9 mouse cellular contexts compared by ENCODE assay signal in the genomic region with DNA sequence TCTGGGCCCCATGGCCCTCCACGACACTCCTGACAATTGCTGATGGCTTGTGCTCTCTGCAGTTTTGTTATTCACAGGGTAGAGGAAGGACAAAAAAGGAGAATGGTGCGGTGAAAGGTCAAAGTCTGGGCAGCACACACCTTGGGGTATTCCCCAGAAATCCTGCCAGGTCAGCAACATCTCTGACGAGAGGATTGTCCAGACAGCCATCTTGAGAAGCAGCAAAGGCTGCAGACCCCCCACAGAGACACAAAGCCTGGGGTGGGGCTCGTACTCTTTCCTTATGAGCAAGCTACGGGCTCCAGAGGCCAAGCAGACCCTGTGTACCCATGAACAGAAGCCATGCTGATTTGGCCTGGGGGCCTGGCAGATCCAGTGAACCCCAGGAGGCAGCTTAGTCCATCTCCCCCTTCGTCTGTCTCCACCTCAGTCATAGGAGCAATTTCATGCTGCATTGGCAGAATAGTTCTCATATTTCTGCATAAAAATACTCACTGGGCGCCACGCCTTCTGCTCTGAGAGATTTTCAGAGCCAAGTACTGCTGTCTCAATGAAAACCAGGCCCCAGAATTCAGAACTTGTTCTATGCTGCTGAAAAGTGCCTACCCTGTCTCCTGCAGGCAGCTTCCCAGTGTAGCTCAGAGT. TPM values are rescaled to one million over a fixed set of nuclear protein-coding genes. Genes with fewer than 3 reads are reported as not detected.
DNase-seq lines count a peak whose midpoint lies in the region; ATAC-seq and TF ChIP-seq lines count a peak whose summit lies in the region.
"Had no signal": no experiment of that assay in that cellular context is flagged by ENCODE, and none has a peak within 500 bp of the region (broad histone marks: within the 10 kb centered on the region; RNA-seq: fewer than 3 reads in every experiment).

No protein-coding gene starts in this region.

- no peak overlapping the region for H3K4me3 ChIP-seq in layer of hippocampus, adult 2 months
- no peak overlapping the region for H3K4me3 ChIP-seq in ES-E14 (ENCODE audit: insufficient read depth in 1 of 2, low read depth in 1 of 2, low read length in 2 of 2, poor library complexity in 1 of 2, severe bottlenecking in 1 of 2)
- no peak overlapping the region for H3K4me3 ChIP-seq in limb, embryonic 15.5 days
- H3K4me3 ChIP-seq: heart, embryonic 10.5 days had no signal

- H3K27me3 ChIP-seq in limb, embryonic 15.5 days = no peaks in the 10 kb centered on the region

- no peaks in the 10 kb centered on the region for H3K36me3 ChIP-seq in ES-E14 (ENCODE audit: control insufficient read depth, insufficient read depth, low read length, poor library complexity, severe bottlenecking)
- H3K36me3 ChIP-seq in limb, embryonic 15.5 days = 0 out of 2 replicates have a peak, but pooled peaks cover 6% of the 10 kb centered on the region

- peak overlapping the region; percentile 12; the same call in 1 of the 2 replicates for H3K4me2 ChIP-seq in limb, embryonic 15.5 days

- no peak for TF ChIP-seq CTCF in layer of hippocampus, adult 2 months (conservative IDR thresholded peaks at IDR 0.05)

- in situ Hi-C loops in ES-E14 (cut with MboI; ENCODE audit: low sequenced_read_pairs in 2 of 2, unreplicated experiment in 2 of 2) = no loop called here

- ATAC-seq in limb, embryonic 15.5 days (ENCODE audit: insufficient number of reproducible peaks, low FRiP score, low TSS enrichment, low read depth) = peak; percentile 64; the same call in 1 of the 2 replicates

- H3K9me3 ChIP-seq in ES-E14 (ENCODE audit: control insufficient read depth, insufficient read depth, low read depth, low read length) = no peaks in the 10 kb centered on the region
- H3K9me3 ChIP-seq in limb, embryonic 15.5 days = peaks cover 4% of the 10 kb centered on the region; the same call in 1 of the 2 replicates

- no peak overlapping the region for H3K9ac ChIP-seq in ES-E14 (ENCODE audit: insufficient read depth, low read depth, low read length, poor library complexity, severe bottlenecking)
- H3K9ac ChIP-seq in limb, embryonic 15.5 days = no peak overlapping the region

- DNase-seq in layer of hippocampus, adult 2 months (ENCODE audit: low spot score in 2 of 2) = peak in 1 of 2 experiments; percentile 50
- no peak for DNase-seq in layer of hippocampus, postnatal 25 days (ENCODE audit: extremely low spot score in 1 of 2, low spot score in 1 of 2)
- DNase-seq in ES-E14 (ENCODE audit: low read depth, low spot score) (peak; percentile 37), ZHBTc4 (ENCODE audit: low read depth, low spot score) (peak; percentile 73)
- DNase-seq in thymus, postnatal 10 days (ENCODE audit: low spot score in 2 of 2) = no peak
- no peak for DNase-seq in yolk sac, embryonic 10.5 days (ENCODE audit: low spot score)
- DNase-seq: cerebellum, adult 9-11 months had no signal

- WGBS in limb, embryonic 15.5 days = 24% methylated on average over 8 of the region's 8 CpGs

- peaks cover 3 to 17% of the 10 kb centered on the region in 2 experiments; a peak in 3 of 4 replicates for H3K4me1 ChIP-seq in ES-E14 (ENCODE audit: control insufficient read depth in 2 of 2, insufficient read depth in 2 of 2, low read length in 2 of 2, poor library complexity in 1 of 2)
- peaks cover 59% of the 10 kb centered on the region for H3K4me1 ChIP-seq in limb, embryonic 15.5 days

- peak overlapping the region; percentile 49; the same call in 1 of the 2 replicates for H3K27ac ChIP-seq in layer of hippocampus, adult 2 months
- H3K27ac ChIP-seq in ES-E14 (ENCODE audit: insufficient read depth, low read depth, low read length, poor library complexity, severe bottlenecking) = no peak overlapping the region
- H3K27ac ChIP-seq in limb, embryonic 15.5 days = peak overlapping the region; percentile 89

TF ChIP-seq in ES-E14, 5 proteins besides CTCF, POLR2A, EP300 and RAD21:
- TF ChIP-seq HCFC1 (IDR thresholded peaks at IDR 0.05; ENCODE audit: borderline replicate concordance, insufficient read depth, low read length) (no peak), ZC3H11A (IDR thresholded peaks at IDR 0.05; ENCODE audit: borderline replicate concordance, low read depth, low read length) (no peak), MAFK (IDR thresholded peaks at IDR 0.05; ENCODE audit: insufficient read depth, low read depth, low read length) (peak; percentile 80), ZNF384 (IDR thresholded peaks at IDR 0.05; ENCODE audit: low read depth, low read length) (no peak), CHD2 (IDR thresholded peaks at IDR 0.05; ENCODE audit: low read depth, low read length) (no peak)

RNA-seq across cellular contexts. Expression of a gene that starts 27.5 kb away (rescaled TPM):
- total RNA-seq in layer of hippocampus, adult 2 months (2021) = 10 to 100 TPM; 11.8 to 14.0 TPM
- total RNA-seq in layer of hippocampus, postnatal 25 days (2021) = 10 to 100 TPM; 11.2 to 17.3 TPM
- total RNA-seq in ES-E14 (2012; rRNA removed) = 3.4 and 3.9 TPM in 2 replicates
- 5.0 and 6.2 TPM in 2 replicates for polyA plus RNA-seq in limb, embryonic 15.5 days (2015; fragmentation: Nextera tagmentation; extraction: Ambion mirVana)

RNA-seq across cellular contexts. Expression of a gene that starts 27.7 kb away (rescaled TPM):
- 10 to 100 TPM; 60.6 to 63.0 TPM for total RNA-seq in layer of hippocampus, adult 2 months (2021)
- total RNA-seq in layer of hippocampus, postnatal 25 days (2021) = 10 to 100 TPM; 62.2 to 67.3 TPM
- total RNA-seq in ES-E14 (2012; rRNA removed) = 161 and 162 TPM in 2 replicates
- 170 and 176 TPM in 2 replicates for polyA plus RNA-seq in limb, embryonic 15.5 days (2015; fragmentation: Nextera tagmentation; extraction: Ambion mirVana)

RNA-seq across cellular contexts. Expression of a gene that starts 47.1 kb away (rescaled TPM):
- total RNA-seq in layer of hippocampus, adult 2 months (2021) = 10 to 100 TPM; 23.1 to 24.2 TPM
- 10 to 100 TPM; 21.6 to 26.5 TPM for total RNA-seq in layer of hippocampus, postnatal 25 days (2021)
- total RNA-seq in ES-E14 (2012; rRNA removed) = 38.6 and 61.3 TPM in 2 replicates
- polyA plus RNA-seq in limb, embryonic 15.5 days (2015; fragmentation: Nextera tagmentation; extraction: Ambion mirVana) = 21.3 and 22.8 TPM in 2 replicates

RNA-seq across cellular contexts. Expression of a gene that starts 57.3 kb away (rescaled TPM):
- 10 to 100 TPM; 91.1 to 92.0 TPM for total RNA-seq in layer of hippocampus, adult 2 months (2021)
- total RNA-seq in layer of hippocampus, postnatal 25 days (2021) = 10 to 100 TPM; 91.4 to 98.9 TPM
- 0.94 and 2.5 TPM in 2 replicates for total RNA-seq in ES-E14 (2012; rRNA removed)
- polyA plus RNA-seq in limb, embryonic 15.5 days (2015; fragmentation: Nextera tagmentation; extraction: Ambion mirVana) = 11.6 and 13.7 TPM in 2 replicates

Comparison
In these comparisons a context has a peak if more than half of its experiments do, and no peak if none do; other contexts are left out.
1. DNase-seq: peak in ES-E14 (single experiment) and ZHBTc4 (single experiment); none in layer of hippocampus, postnatal 25 days (0 of 2), thymus, postnatal 10 days (0 of 2) and yolk sac, embryonic 10.5 days (single experiment).